Mouse (Mus musculus): ENCODE measurements around the gene Tnfrsf23.

DNA sequence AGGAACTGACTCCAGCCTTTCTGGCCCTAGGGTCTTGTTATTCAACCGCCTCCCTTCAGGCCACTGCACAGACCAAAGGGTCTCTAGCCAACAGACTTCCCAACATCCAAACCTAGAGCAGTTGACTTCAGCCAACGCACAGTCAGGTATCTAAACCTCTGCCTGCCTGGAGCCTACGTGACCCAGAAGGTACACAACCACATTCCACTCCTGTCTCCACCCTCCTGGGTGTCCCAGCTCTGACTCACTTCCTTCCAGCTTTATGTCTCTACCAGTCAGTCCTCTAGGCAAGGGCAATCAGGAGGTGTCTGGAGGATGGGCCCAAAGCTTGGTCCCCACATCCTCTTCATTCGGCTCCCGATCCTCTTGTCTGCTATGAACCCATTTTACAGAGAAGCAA is 5.5 kb upstream of the Tnfrsf23 start:
- TF ChIP-seq CTCF (IDR thresholded peaks at IDR 0.05; ENCODE audit: low read depth): no peak
- TF ChIP-seq EP300 (IDR thresholded peaks at IDR 0.05; ENCODE audit: low read depth): no peak
